Mouse (Mus musculus) T-helper 1 cell (primary cell): ENCODE data around the gene Ano7.
"Not testable (repeated sequence)": the region's sequence is repeated elsewhere in the genome, so short reads cannot be mapped to it uniquely, and the experiment has no call there.

Source experiments
- in situ Hi-C: fragments of 300-600 bp; cut with MboI, MseI; formaldehyde crosslinking; loops from one replicate; pipeline ENCODE4 v1.15.1; 2025; ENCODE audit warnings: high pct_unique_total_duplicates

Ano7 gene

GRCm38 (mm10) chr1:93445822-93446162 is 72.1 kb downstream of the Ano7 start:
- in situ Hi-C loops, result no loop called here

- in situ Hi-C loops, result not testable (repeated sequence)
These were observed 76.4 kb downstream of the Ano7 start for GRCm38 (mm10) chr1:93450118-93450517.

- in situ Hi-C loops, result no loop called here
These were observed 80.1 kb downstream of the Ano7 start for GRCm38 (mm10) chr1:93453721-93454255.
